Mouse (Mus musculus) spleen, adult 2 months (tissue): ENCODE data around the gene Catsperz. TPM values are rescaled to one million over a fixed set of nuclear protein-coding genes. Genes with fewer than 3 reads are reported as not detected.

Experiments
- DNase-seq, 2 experiments: peaks; one replicate each; pipeline versions ENCODE4 v3.0.0 to v3.0.0-alpha.2; 2012 to 2021; ENCODE audit warnings: low spot score in 2 of 2, low read depth in 1 of 2
- H3K27ac ChIP-seq: fragments of 200-500 bp; 2 replicates; pipeline ENCODE4 v1.5.1; 2012; ENCODE audit warnings: low read length, inconsistent platforms; ENCODE audit not compliant: insufficient read depth
- H3K27me3 ChIP-seq: fragments of 200-500 bp; 2 replicates; pipeline ENCODE4 v1.6.1; 2012; ENCODE audit warnings: mild to moderate bottlenecking, moderate library complexity, low read length, inconsistent platforms; ENCODE audit not compliant: control insufficient read depth, insufficient read depth
- H3K36me3 ChIP-seq: fragments of 200-500 bp; 2 replicates; pipeline ENCODE4 v1.6.1; 2012; ENCODE audit warnings: mild to moderate bottlenecking, low read length, inconsistent platforms; ENCODE audit not compliant: control insufficient read depth, insufficient read depth
- H3K4me1 ChIP-seq: fragments of 200-500 bp; 2 replicates; pipeline ENCODE4 v1.6.1; 2011; ENCODE audit warnings: inconsistent platforms; ENCODE audit not compliant: control insufficient read depth, insufficient read depth, insufficient read length
- H3K4me3 ChIP-seq: fragments of 200-500 bp; 2 replicates; pipeline ENCODE4 v1.5.1; 2011; ENCODE audit warnings: mild to moderate bottlenecking, inconsistent platforms; ENCODE audit not compliant: insufficient read depth, insufficient read length; ENCODE audit errors: extremely low read depth
- CTCF ChIP-seq: fragments of 200-500 bp; IDR thresholded peaks from 2 replicates; pipeline ENCODE4 v1.5.1; 2011; ENCODE audit warnings: mild to moderate bottlenecking, inconsistent platforms; ENCODE audit not compliant: insufficient read depth, insufficient read length, insufficient replicate concordance; ENCODE audit errors: extremely low read depth
- POLR2A ChIP-seq: fragments of 200-500 bp; IDR thresholded peaks from 2 replicates; pipeline ENCODE4 v1.6.1; 2011; ENCODE audit warnings: low read depth, low read length, inconsistent platforms
- WGBS: fragments of 180-500 bp; shearing (Covaris S2); methylation state at CpG from one replicate; pipeline ENCODE4 v1.1.7; 2018; 5-methylcytosine and 5-hydroxymethylcytosine counted together
- polyA plus RNA-seq: library from polyadenylated mRNA; depleted of rRNA; stranded (reverse); fragments of >200 nt; gene quantifications from 2 replicates; pipeline ENCODE4 v1.2.3, GENCODE M21; 2012

Catsperz gene
- polyA plus RNA-seq, 1 experiment: 0.11 TPM

DNA sequence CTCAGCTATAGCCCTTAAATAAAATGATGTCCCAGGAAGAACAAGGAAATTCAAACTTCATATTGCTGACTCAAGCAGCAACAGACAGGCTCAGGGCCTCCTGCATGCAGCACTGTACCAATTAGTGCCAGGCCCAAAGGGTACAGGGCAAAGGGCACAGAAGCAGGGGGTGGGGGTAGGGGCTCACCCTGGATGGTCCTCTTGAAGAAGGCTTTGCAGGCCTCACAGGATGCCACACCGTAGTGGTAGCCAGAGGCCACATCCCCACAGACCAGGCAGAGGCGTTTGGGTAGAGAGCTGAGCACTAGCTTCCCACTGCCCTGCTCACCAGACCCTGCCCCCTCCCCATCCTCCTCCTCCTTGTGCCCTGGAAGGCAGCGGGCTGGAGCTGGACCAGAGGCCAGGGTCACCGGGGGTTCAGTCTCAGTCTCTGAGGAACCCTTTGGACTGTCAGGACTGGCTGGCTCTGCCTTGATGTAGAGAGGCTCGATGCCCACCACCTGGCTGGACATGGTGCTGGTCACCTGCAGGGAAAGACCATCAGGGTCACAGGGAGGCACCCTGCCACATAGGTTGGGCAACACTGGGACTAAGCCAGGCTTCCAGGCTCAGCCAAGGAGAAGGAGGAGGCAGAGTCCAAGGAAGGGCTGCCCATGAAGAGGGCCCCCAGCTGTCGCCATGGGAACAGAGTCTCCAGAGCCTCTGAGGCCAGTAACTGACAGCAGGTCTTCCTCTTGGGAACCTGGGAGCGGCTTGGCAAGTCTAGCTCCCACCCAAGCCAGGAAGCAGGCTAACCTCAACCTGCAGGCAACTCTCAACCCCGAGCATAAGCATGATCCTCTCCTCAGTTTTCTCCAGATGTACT, 5.1 kb downstream of the Catsperz start:
- peaks cover 9% of the 10 kb centered on the region; the same call in 1 of the 2 replicates for H3K4me1 ChIP-seq
- DNase-seq: no peak
- no peaks in the 10 kb centered on the region for H3K27me3 ChIP-seq
- WGBS: 67% methylated on average over 8 of the region's 8 CpGs
- H3K27ac ChIP-seq: no peak overlapping the region
- H3K4me3 ChIP-seq: peak overlapping the region; percentile 78
- H3K36me3 ChIP-seq: peaks cover 3% of the 10 kb centered on the region
- TF ChIP-seq POLR2A (no peak), CTCF (no peak)

DNA sequence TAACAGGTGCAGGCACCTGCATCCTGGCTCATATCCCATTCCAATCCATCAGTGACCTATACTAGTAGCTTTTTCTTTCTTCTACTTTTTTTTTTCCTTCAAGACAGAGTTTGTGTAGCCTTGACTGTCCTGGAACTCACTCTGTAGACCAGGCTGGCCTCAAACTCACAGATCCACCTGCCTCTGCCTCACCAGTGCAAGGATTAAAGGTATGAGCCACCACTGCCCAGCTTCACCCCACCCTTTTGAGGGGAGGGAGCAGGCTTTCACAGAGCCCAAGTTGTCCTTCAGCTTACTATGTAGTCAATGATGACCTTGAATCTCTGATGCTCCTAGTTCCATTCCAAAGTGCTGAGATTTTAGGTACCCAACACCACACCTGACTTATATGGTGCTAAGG, 5.7 kb downstream of the Catsperz start:
- TF ChIP-seq CTCF: no peak
- TF ChIP-seq POLR2A: no peak
- H3K27me3 ChIP-seq: no peaks in the 10 kb centered on the region
- H3K4me1 ChIP-seq: peaks cover 3% of the 10 kb centered on the region; the same call in 1 of the 2 replicates
- no peak for DNase-seq
- H3K27ac ChIP-seq: no peak overlapping the region
- H3K4me3 ChIP-seq: no peak overlapping the region
- H3K36me3 ChIP-seq: peaks cover 3% of the 10 kb centered on the region

GRCm38 (mm10) chr19:6918321-6918720, 6.9 kb downstream of the Catsperz start:
- Histone ChIP-seq H3K4me3 (no peak overlapping the region), H3K36me3 (peaks cover 6% of the 10 kb centered on the region), H3K4me1 (peaks cover 3% of the 10 kb centered on the region; the same call in 1 of the 2 replicates), H3K27me3 (no peaks in the 10 kb centered on the region), H3K27ac (no peak overlapping the region)
- no peak for DNase-seq
- TF ChIP-seq CTCF (no peak), POLR2A (no peak)
- WGBS: 96% methylated on average over 4 of the region's 4 CpGs

- WGBS: 91% methylated on average over 4 of the region's 4 CpGs
- Histone ChIP-seq H3K4me3 (no peak overlapping the region), H3K27me3 (no peaks in the 10 kb centered on the region), H3K4me1 (no peaks in the 10 kb centered on the region; the same call in 1 of the 2 replicates), H3K27ac (no peak overlapping the region), H3K36me3 (peaks cover 16% of the 10 kb centered on the region)
- TF ChIP-seq POLR2A (no peak), CTCF (no peak)
- no peak for DNase-seq
These were observed 8.7 kb downstream of the Catsperz start for GRCm38 (mm10) chr19:6916496-6916895.

- H3K4me1 ChIP-seq: peaks cover 5% of the 10 kb centered on the region; the same call in 1 of the 2 replicates
- TF ChIP-seq CTCF: no peak
- no peak for TF ChIP-seq POLR2A
- WGBS: 79% methylated on average over 4 of the region's 4 CpGs
- no peak for DNase-seq
- no peaks in the 10 kb centered on the region for H3K27me3 ChIP-seq
- peaks cover 20% of the 10 kb centered on the region for H3K36me3 ChIP-seq
- H3K27ac ChIP-seq: no peak overlapping the region
- H3K4me3 ChIP-seq: no peak overlapping the region
These were observed 9.9 kb downstream of the Catsperz start for GRCm38 (mm10) chr19:6915276-6915675.

GRCm38 (mm10) chr19:6914540-6914939, 10.6 kb downstream of the Catsperz start:
- TF ChIP-seq POLR2A (no peak), CTCF (no peak)
- H3K4me3 ChIP-seq: no peak overlapping the region
- H3K36me3 ChIP-seq: peaks cover 20% of the 10 kb centered on the region
- no peaks in the 10 kb centered on the region for H3K27me3 ChIP-seq
- peaks cover 5% of the 10 kb centered on the region; the same call in 1 of the 2 replicates for H3K4me1 ChIP-seq
- 91% methylated on average over 9 of the region's 9 CpGs for WGBS
- DNase-seq: no peak
- H3K27ac ChIP-seq: no peak overlapping the region

DNA sequence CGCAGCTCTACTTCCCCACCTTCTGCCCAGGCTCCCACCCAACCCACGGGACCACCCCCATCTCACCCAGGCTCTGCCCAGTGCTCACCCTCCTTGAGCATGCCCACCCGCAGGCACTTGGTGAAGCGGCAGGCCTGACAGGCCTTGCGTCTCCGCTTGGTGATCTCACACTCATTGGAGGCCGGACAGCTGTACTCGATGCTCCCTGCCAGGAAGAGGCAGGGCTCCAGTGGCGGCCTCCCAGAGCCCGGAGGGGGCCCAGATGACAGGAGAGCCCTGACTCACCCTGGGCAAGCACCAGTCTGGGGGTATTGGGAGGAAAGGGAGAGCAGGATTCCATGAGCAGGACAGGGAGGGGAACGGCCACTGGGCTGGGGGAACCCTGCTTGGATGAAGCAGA, 11.2 kb downstream of the Catsperz start:
- DNase-seq: no peak
- no peak for TF ChIP-seq POLR2A
- TF ChIP-seq CTCF: no peak
- H3K27ac ChIP-seq: no peak overlapping the region
- WGBS: 93% methylated on average over 11 of the region's 11 CpGs
- H3K4me1 ChIP-seq: peaks cover 5% of the 10 kb centered on the region; the same call in 1 of the 2 replicates
- no peaks in the 10 kb centered on the region for H3K27me3 ChIP-seq
- H3K4me3 ChIP-seq: no peak overlapping the region
- H3K36me3 ChIP-seq: peaks cover 20% of the 10 kb centered on the region
